Mouse (Mus musculus): ENCODE results near the gene Lrrc4. TPM values are rescaled to one million over a fixed set of nuclear protein-coding genes. Genes with fewer than 3 reads are reported as not detected.

The Lrrc4 gene
- polyA plus RNA-seq, 1 experiment from 2014 or later, result 7.5 TPM

DNA sequence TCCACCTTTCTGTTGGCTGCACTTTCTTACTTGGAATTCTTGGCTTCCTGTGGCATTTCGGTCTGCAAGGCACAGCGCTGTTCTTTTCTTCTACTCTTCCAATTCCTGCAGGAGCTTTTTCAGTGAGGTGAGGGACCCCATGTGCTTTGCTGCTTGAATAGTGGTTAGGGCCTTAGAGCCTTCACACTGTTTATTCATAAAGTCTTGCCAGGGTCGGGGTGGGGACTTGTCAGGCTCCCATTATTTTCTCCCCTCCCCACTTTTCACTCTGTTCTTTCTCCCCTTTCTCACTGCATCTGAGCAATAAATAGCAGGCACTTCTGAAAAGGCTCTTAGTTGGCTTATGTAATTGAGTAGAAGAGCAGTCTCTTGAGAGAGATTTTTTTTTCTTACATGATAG is 213.2 kb downstream of the Lrrc4 start:
- H3K9me3 ChIP-seq (ENCODE audit: control insufficient read depth, low read length), result no peaks in the 10 kb centered on the region
- 57% methylated on average over 3 of the region's 3 CpGs for whole genome bisulfite sequencing
- no peak overlapping the region for H3K9ac ChIP-seq (replicated peaks; ENCODE audit: low read length)
- H3K27me3 ChIP-seq (ENCODE audit: control insufficient read depth, insufficient read depth, low read length), result no peaks in the 10 kb centered on the region
- H3K4me1 ChIP-seq (ENCODE audit: control insufficient read depth, insufficient read depth, low read length), result peaks cover 15% of the 10 kb centered on the region
- no peak overlapping the region for H3K4me2 ChIP-seq (ENCODE audit: low read length)
- DNase-seq (no peak), ATAC-seq (ENCODE audit: low FRiP score, low TSS enrichment) (no peak)
- H3K36me3 ChIP-seq (ENCODE audit: control insufficient read depth, insufficient read depth, low read length), result no peaks in the 10 kb centered on the region
- H3K27ac ChIP-seq (replicated peaks; ENCODE audit: low read depth, low read length), result no peak overlapping the region
- no peak overlapping the region for H3K4me3 ChIP-seq (replicated peaks; ENCODE audit: low read depth, low read length)

DNA sequence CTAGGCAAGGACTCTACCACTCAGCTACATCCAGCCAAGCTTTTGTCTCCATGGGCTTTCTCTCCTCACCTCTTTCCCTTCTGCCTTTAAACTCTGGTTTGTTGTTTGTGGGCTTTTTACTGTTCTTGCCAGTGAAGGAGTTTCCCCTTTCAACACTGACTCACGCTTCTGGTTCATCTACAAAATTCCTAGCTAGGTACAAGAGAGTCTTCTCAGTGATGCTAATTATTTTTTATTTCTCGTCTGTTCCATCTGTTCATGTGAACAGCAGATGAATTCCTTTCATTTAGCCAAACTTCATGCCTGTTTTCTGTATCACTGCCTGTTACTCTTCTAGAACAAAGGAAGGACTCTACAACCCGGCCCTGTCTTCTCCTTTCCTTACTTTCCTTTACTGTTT is 215.6 kb downstream of the Lrrc4 start:
- Histone ChIP-seq H3K4me3 (replicated peaks; ENCODE audit: low read depth, low read length) (no peak overlapping the region), H3K27me3 (ENCODE audit: control insufficient read depth, insufficient read depth, low read length) (no peaks in the 10 kb centered on the region), H3K9me3 (ENCODE audit: control insufficient read depth, low read length) (no peaks in the 10 kb centered on the region), H3K36me3 (ENCODE audit: control insufficient read depth, insufficient read depth, low read length) (no peaks in the 10 kb centered on the region), H3K27ac (replicated peaks; ENCODE audit: low read depth, low read length) (no peak overlapping the region), H3K4me1 (ENCODE audit: control insufficient read depth, insufficient read depth, low read length) (peaks cover 15% of the 10 kb centered on the region), H3K9ac (replicated peaks; ENCODE audit: low read length) (no peak overlapping the region), H3K4me2 (ENCODE audit: low read length) (no peak overlapping the region)
- 35% methylated on average over 3 of the region's 3 CpGs for WGBS
- no peak for ATAC-seq (ENCODE audit: low FRiP score, low TSS enrichment)
- DNase-seq, result no peak

DNA sequence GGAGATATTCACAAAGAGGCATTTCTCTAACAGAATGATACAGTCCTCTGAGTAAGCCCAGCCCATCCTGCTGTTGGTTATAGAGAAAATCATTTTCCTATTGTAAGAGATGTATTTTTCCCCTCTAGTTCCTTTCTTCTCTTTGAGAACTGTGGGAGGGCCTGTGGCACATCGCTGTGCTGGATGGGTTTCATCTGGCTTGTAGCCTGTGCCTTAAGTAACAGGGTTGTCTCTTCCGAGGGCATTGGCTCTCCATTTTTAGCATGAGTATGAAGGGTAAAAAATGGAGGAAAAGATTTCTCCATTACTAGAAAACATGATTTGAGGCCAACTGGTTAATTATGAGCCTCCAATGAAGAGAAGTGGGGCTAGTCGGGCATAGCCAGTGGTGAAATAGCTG is 216.1 kb downstream of the Lrrc4 start:
- Histone ChIP-seq H3K9me3 (ENCODE audit: control insufficient read depth, low read length) (no peaks in the 10 kb centered on the region), H3K4me3 (replicated peaks; ENCODE audit: low read depth, low read length) (no peak overlapping the region), H3K27ac (replicated peaks; ENCODE audit: low read depth, low read length) (no peak overlapping the region), H3K27me3 (ENCODE audit: control insufficient read depth, insufficient read depth, low read length) (no peaks in the 10 kb centered on the region), H3K4me2 (ENCODE audit: low read length) (no peak overlapping the region), H3K36me3 (ENCODE audit: control insufficient read depth, insufficient read depth, low read length) (no peaks in the 10 kb centered on the region), H3K9ac (replicated peaks; ENCODE audit: low read length) (no peak overlapping the region), H3K4me1 (ENCODE audit: control insufficient read depth, insufficient read depth, low read length) (peaks cover 15% of the 10 kb centered on the region)
- DNase-seq (no peak), ATAC-seq (ENCODE audit: low FRiP score, low TSS enrichment) (no peak)
- 85% methylated on average over 3 of the region's 3 CpGs for WGBS

DNA sequence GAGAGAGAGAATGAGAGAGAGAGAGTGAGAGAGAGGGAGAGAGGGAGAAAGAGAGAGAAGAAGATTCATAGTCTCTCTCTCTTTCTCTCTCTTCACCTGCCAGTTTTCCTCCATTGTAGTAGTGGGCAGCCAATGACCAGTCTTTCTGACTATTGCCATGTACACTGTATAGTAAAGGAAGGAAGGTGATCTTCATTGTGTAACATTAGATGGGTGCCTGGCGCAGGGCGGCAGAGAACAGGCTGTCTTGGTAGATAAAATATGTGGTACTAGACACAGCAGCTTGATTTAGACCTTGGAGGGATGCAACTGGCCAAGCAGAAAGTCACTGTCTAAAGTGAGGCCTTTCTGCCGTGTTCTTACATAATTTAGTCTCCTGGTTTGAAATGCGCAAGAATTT is 216.7 kb downstream of the Lrrc4 start:
- DNase-seq, result no peak
- Histone ChIP-seq H3K4me1 (ENCODE audit: control insufficient read depth, insufficient read depth, low read length) (peaks cover 15% of the 10 kb centered on the region), H3K27ac (replicated peaks; ENCODE audit: low read depth, low read length) (no peak overlapping the region), H3K9me3 (ENCODE audit: control insufficient read depth, low read length) (no peaks in the 10 kb centered on the region), H3K27me3 (ENCODE audit: control insufficient read depth, insufficient read depth, low read length) (no peaks in the 10 kb centered on the region), H3K4me3 (replicated peaks; ENCODE audit: low read depth, low read length) (no peak overlapping the region), H3K9ac (replicated peaks; ENCODE audit: low read length) (no peak overlapping the region), H3K4me2 (ENCODE audit: low read length) (no peak overlapping the region), H3K36me3 (ENCODE audit: control insufficient read depth, insufficient read depth, low read length) (no peaks in the 10 kb centered on the region)
- no peak for ATAC-seq (ENCODE audit: low FRiP score, low TSS enrichment)
- 89% methylated on average over 4 of the region's 4 CpGs for WGBS

DNA sequence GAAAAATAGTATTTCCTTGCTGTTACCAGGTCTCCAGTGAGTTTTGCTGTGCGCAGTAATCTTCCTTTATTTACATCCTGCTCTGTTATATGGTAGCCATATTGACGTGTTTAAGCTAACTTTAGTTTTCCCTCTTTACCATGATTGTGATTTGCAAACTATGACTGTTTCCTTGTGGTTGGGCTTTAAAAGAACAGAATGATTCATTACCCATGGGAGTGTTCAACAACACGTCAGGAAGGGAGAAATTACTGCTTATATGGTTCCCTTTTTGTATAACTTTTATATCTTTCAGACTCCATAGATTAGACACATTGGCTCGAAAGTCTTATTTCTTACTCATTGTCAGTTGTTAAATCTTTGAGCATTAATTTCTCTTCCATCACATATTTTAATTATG is 218.1 kb downstream of the Lrrc4 start:
- Histone ChIP-seq H3K36me3 (ENCODE audit: control insufficient read depth, insufficient read depth, low read length) (no peaks in the 10 kb centered on the region), H3K27me3 (ENCODE audit: control insufficient read depth, insufficient read depth, low read length) (no peaks in the 10 kb centered on the region), H3K4me3 (replicated peaks; ENCODE audit: low read depth, low read length) (no peak overlapping the region), H3K9ac (replicated peaks; ENCODE audit: low read length) (no peak overlapping the region), H3K4me1 (ENCODE audit: control insufficient read depth, insufficient read depth, low read length) (peaks cover 3% of the 10 kb centered on the region), H3K27ac (replicated peaks; ENCODE audit: low read depth, low read length) (no peak overlapping the region), H3K4me2 (ENCODE audit: low read length) (no peak overlapping the region), H3K9me3 (ENCODE audit: control insufficient read depth, low read length) (no peaks in the 10 kb centered on the region)
- WGBS, result 83% methylated on average over 4 of the region's 4 CpGs
- DNase-seq (no peak), ATAC-seq (ENCODE audit: low FRiP score, low TSS enrichment) (no peak)

Other genes starting within 250 kb of the Lrrc4 start
- gene Lep, start 228.5 kb upstream of the Lrrc4 start, polyA plus RNA-seq (2014; fragmentation: Nextera tagmentation; extraction: Ambion mirVana), result not detected in 2 replicates